Mouse (Mus musculus) ES-E14 (cell line): ENCODE results near the gene Wipf1. TPM values are rescaled to one million over a fixed set of nuclear protein-coding genes. Genes with fewer than 3 reads are reported as not detected.
A peak's percentile ranks its signal among the peaks of the same experiment; 100 is the strongest.

Experiments
- DNase-seq: peaks from one replicate; pipeline ENCODE4 v3.0.0-alpha.2; 2013; ENCODE audit warnings: low read depth, low spot score
- H3K27ac ChIP-seq: 2 replicates; pipeline ENCODE4 v1.5.1; 2012; ENCODE audit warnings: low read depth, mild to moderate bottlenecking, low read length, moderate library complexity, mixed read lengths; ENCODE audit not compliant: poor library complexity, insufficient read depth, severe bottlenecking
- H3K36me3 ChIP-seq: 2 replicates; pipeline ENCODE4 v1.6.1; 2012; ENCODE audit warnings: mild to moderate bottlenecking, low read length, moderate library complexity, mixed read lengths; ENCODE audit not compliant: control insufficient read depth, poor library complexity, insufficient read depth, severe bottlenecking
- H3K4me1 ChIP-seq, 2 experiments: fragments of 150-350 bp in 1 of 2; sonication (generic) in 1 of 2; 2 replicates each; pipeline ENCODE4 v1.6.1; 2012; ENCODE audit warnings: low read length in 2 of 2, mild to moderate bottlenecking in 1 of 2, mixed read lengths in 1 of 2; ENCODE audit not compliant: control insufficient read depth in 2 of 2, insufficient read depth in 2 of 2, poor library complexity in 1 of 2
- H3K4me3 ChIP-seq, 2 experiments: fragments of 150-350 bp in 1 of 2; sonication (generic) in 1 of 2; 2 replicates each; pipeline ENCODE4 v1.5.1; 2012; ENCODE audit warnings: low read length in 2 of 2, low read depth in 1 of 2, mild to moderate bottlenecking in 1 of 2, mixed read lengths in 1 of 2; ENCODE audit not compliant: insufficient read depth in 1 of 2, poor library complexity in 1 of 2, severe bottlenecking in 1 of 2
- H3K9ac ChIP-seq: 2 replicates; pipeline ENCODE4 v1.6.1; 2012; ENCODE audit warnings: low read depth, mild to moderate bottlenecking, low read length, mixed read lengths; ENCODE audit not compliant: poor library complexity, insufficient read depth, severe bottlenecking
- H3K9me3 ChIP-seq: fragments of 150-350 bp; sonication (generic); 2 replicates; pipeline ENCODE4 v1.6.1; 2012; ENCODE audit warnings: low read depth, mild to moderate bottlenecking, low read length; ENCODE audit not compliant: control insufficient read depth, insufficient read depth
- CHD2 ChIP-seq: IDR thresholded peaks from 2 replicates; pipeline ENCODE4 v1.6.1; 2014; ENCODE audit warnings: mild to moderate bottlenecking, low read depth, low read length, inconsistent platforms
- HCFC1 ChIP-seq: IDR thresholded peaks from 2 replicates; pipeline ENCODE4 v1.6.1; 2012; ENCODE audit warnings: low read length, inconsistent platforms, borderline replicate concordance; ENCODE audit not compliant: insufficient read depth
- MAFK ChIP-seq: IDR thresholded peaks from 2 replicates; pipeline ENCODE4 v1.6.1; 2014; ENCODE audit warnings: mild to moderate bottlenecking, low read depth, low read length, inconsistent platforms; ENCODE audit not compliant: insufficient read depth
- ZC3H11A ChIP-seq: IDR thresholded peaks from 2 replicates; pipeline ENCODE4 v1.6.1; 2012; ENCODE audit warnings: low read depth, mild to moderate bottlenecking, inconsistent platforms, low read length, borderline replicate concordance
- ZNF384 ChIP-seq: IDR thresholded peaks from 2 replicates; pipeline ENCODE4 v1.6.1; 2012; ENCODE audit warnings: low read depth, low read length, inconsistent platforms
- in situ Hi-C, 2 experiments: fragments of 600-800 bp; cut with MboI; formaldehyde crosslinking; loops; one replicate each; pipeline ENCODE4 v1.15.1; 2025; ENCODE audit warnings: low sequenced_read_pairs in 2 of 2, inconsistent platforms in 1 of 2; ENCODE audit not compliant: unreplicated experiment in 2 of 2
- total RNA-seq: library from RNA; depleted of rRNA; stranded (reverse); fragments of 300-350 nt; gene quantifications from 2 replicates; pipeline ENCODE4 v1.2.3, GENCODE M21; 2012

Wipf1 gene
- total RNA-seq, 1 experiment: 1.2 TPM

- Histone ChIP-seq H3K27ac (no peak overlapping the region), H3K9me3 (no peaks in the 10 kb centered on the region), H3K4me1 (peaks cover 0 to 2% of the 10 kb centered on the region in 2 experiments; a peak in 1 of 4 replicates), H3K36me3 (no peaks in the 10 kb centered on the region), H3K4me3 (no peak overlapping the region), H3K9ac (no peak overlapping the region)
- in situ Hi-C loops: no loop called here
- DNase-seq: no peak
- TF ChIP-seq CHD2: no peak
- no peak for TF ChIP-seq ZNF384
- no peak for TF ChIP-seq MAFK
- no peak for TF ChIP-seq HCFC1
- no peak for TF ChIP-seq ZC3H11A
These were observed 72.6 kb downstream of the Wipf1 start for GRCm38 (mm10) chr2:73456886-73457285.

GRCm38 (mm10) chr2:73456154-73456553 lies 73.4 kb downstream of the Wipf1 start:
- Histone ChIP-seq H3K4me3 (no peak overlapping the region), H3K36me3 (no peaks in the 10 kb centered on the region), H3K9ac (no peak overlapping the region), H3K27ac (no peak overlapping the region), H3K4me1 (peaks cover 0 to 2% of the 10 kb centered on the region in 2 experiments; a peak in 1 of 4 replicates), H3K9me3 (no peaks in the 10 kb centered on the region)
- no peak for DNase-seq
- TF ChIP-seq MAFK: no peak
- TF ChIP-seq CHD2: no peak
- in situ Hi-C loops: no loop called here

- Histone ChIP-seq H3K27ac (no peak overlapping the region), H3K4me1 (peaks cover 0 to 2% of the 10 kb centered on the region in 2 experiments; a peak in 2 of 4 replicates), H3K9me3 (no peaks in the 10 kb centered on the region), H3K9ac (no peak overlapping the region), H3K36me3 (no peaks in the 10 kb centered on the region), H3K4me3 (no peak overlapping the region)
- in situ Hi-C loops: no loop called here
- TF ChIP-seq ZC3H11A (no peak), CHD2 (no peak), MAFK (no peak), HCFC1 (no peak)
- DNase-seq: no peak
These were observed 74.0 kb downstream of the Wipf1 start for GRCm38 (mm10) chr2:73455541-73455940.

- peak overlapping the region in 1 of 2 experiments; percentile 48; a peak in 2 of 4 replicates for H3K4me3 ChIP-seq
- DNase-seq: no peak
- H3K4me1 ChIP-seq: peaks cover 2 to 3% of the 10 kb centered on the region in 2 experiments; a peak in 2 of 4 replicates
- no peak overlapping the region for H3K9ac ChIP-seq
- TF ChIP-seq ZNF384 (no peak), ZC3H11A (no peak), CHD2 (no peak), MAFK (no peak), HCFC1 (no peak)
- in situ Hi-C loops: no loop called here
- no peaks in the 10 kb centered on the region for H3K9me3 ChIP-seq
- H3K36me3 ChIP-seq: no peaks in the 10 kb centered on the region
- no peak overlapping the region for H3K27ac ChIP-seq
These were observed 74.9 kb downstream of the Wipf1 start for GRCm38 (mm10) chr2:73454682-73455081.

- TF ChIP-seq CHD2: no peak
- no peak for TF ChIP-seq ZNF384
- TF ChIP-seq HCFC1: no peak
- no peak for TF ChIP-seq ZC3H11A
- no peak for TF ChIP-seq MAFK
- Histone ChIP-seq H3K27ac (no peak overlapping the region), H3K9ac (no peak overlapping the region), H3K36me3 (no peaks in the 10 kb centered on the region), H3K4me3 (no peak overlapping the region), H3K9me3 (no peaks in the 10 kb centered on the region), H3K4me1 (peaks cover 2 to 3% of the 10 kb centered on the region in 2 experiments; a peak in 2 of 4 replicates)
- DNase-seq: no peak
- in situ Hi-C loops: no loop called here
These were observed 75.3 kb downstream of the Wipf1 start for GRCm38 (mm10) chr2:73454186-73454585.
